Mouse (Mus musculus) bone marrow macrophage, adult 2 months (primary cell): Measurements from ENCODE around the gene Fbxo7. TPM values are rescaled to one million over a fixed set of nuclear protein-coding genes. Genes with fewer than 3 reads are reported as not detected.

ENCODE experiments used
- H3K27ac ChIP-seq: 2 replicates; pipeline ENCODE4 v1.5.1; 2012; ENCODE audit warnings: low read depth, low read length; ENCODE audit not compliant: insufficient read depth
- H3K4me1 ChIP-seq: 2 replicates; pipeline ENCODE4 v1.6.1; 2012; ENCODE audit warnings: low read length; ENCODE audit not compliant: control insufficient read depth, insufficient read depth
- H3K4me3 ChIP-seq: 2 replicates; pipeline ENCODE4 v1.5.1; 2012; ENCODE audit warnings: mild to moderate bottlenecking, low read length, moderate library complexity; ENCODE audit not compliant: insufficient read depth
- CTCF ChIP-seq: IDR thresholded peaks from 2 replicates; pipeline ENCODE4 v1.5.1; 2012; ENCODE audit warnings: low read depth, mild to moderate bottlenecking, low read length, moderate library complexity
- POLR2A ChIP-seq: IDR thresholded peaks from 2 replicates; pipeline ENCODE4 v1.6.1; 2012; ENCODE audit warnings: mild to moderate bottlenecking, low read depth, low read length, borderline replicate concordance
- polyA plus RNA-seq: library from polyadenylated mRNA; stranded (reverse); fragments of >200 nt; gene quantifications from 2 replicates; pipeline ENCODE4 v1.2.4, GENCODE M21; 2012; ENCODE audit not compliant: missing spikeins, insufficient read depth, insufficient read length

Gene Fbxo7
- polyA plus RNA-seq, 1 experiment, result 22.8 TPM

DNA sequence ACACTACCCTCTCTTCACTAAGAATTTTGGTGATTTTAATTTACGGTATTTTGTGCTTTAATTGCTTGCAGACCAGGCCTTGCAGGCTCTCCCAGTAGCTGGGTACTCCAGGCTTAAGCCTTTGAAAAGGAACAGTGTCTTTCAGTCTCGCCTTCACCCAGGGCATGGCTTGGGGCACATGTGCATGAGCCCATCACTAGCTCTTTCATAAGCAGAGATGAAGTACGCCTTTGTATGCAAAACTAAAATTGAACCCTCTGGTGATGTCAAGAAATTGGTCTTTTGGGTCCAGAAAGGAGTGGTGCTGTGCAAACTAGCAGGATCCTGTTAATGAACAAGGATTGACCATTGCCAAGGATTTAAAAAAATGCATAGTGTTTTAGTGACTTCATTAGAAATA, 10.7 kb downstream of the Fbxo7 start:
- Histone ChIP-seq H3K27ac (no peak overlapping the region), H3K4me3 (no peak overlapping the region), H3K4me1 (no peaks in the 10 kb centered on the region)
- no peak for TF ChIP-seq POLR2A
- no peak for TF ChIP-seq CTCF

GRCm38 (mm10) chr10:86034007-86034728, 12.4 kb downstream of the Fbxo7 start:
- Histone ChIP-seq H3K4me3 (no peak overlapping the region), H3K27ac (no peak overlapping the region), H3K4me1 (no peaks in the 10 kb centered on the region)
- TF ChIP-seq POLR2A (no peak), CTCF (no peak)

GRCm38 (mm10) chr10:86043651-86044050, 21.9 kb downstream of the Fbxo7 start:
- Histone ChIP-seq H3K4me3 (no peak overlapping the region), H3K27ac (no peak overlapping the region), H3K4me1 (no peaks in the 10 kb centered on the region)
- TF ChIP-seq POLR2A (no peak), CTCF (no peak)

- no peak for TF ChIP-seq CTCF
- TF ChIP-seq POLR2A, result no peak
Observed at GRCm38 (mm10) chr10:86044066-86044465, 22.3 kb downstream of the Fbxo7 start.

DNA sequence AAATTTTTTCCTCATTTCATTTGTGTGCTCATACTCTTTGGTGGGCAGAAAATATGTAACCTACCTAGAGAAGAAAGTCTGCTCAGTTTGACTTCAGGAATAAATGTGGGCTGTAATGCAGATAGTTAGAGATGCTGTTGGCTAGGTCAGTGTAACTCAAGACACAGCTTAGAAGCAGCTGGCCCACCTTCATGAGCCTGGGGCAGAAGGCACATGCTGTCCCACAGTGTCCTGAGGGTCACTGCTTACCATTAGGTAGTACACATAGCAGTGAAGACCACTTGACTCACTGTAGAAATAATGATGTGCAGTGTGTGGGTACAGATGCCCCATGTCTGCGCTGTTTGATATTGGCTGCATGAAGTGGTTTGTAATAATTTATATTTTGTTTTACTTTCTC, 24.6 kb downstream of the Fbxo7 start:
- TF ChIP-seq POLR2A (no peak), CTCF (no peak)
- Histone ChIP-seq H3K4me1 (no peaks in the 10 kb centered on the region), H3K27ac (no peak overlapping the region), H3K4me3 (no peak overlapping the region)

More at GRCm38 (mm10) chr10:86044066-86044465, 22.3 kb downstream of the Fbxo7 start:
- Histone ChIP-seq H3K4me3 (no peak overlapping the region), H3K4me1 (no peaks in the 10 kb centered on the region), H3K27ac (no peak overlapping the region)

GRCm38 (mm10) chr10:86047786-86048185, 26.0 kb downstream of the Fbxo7 start:
- TF ChIP-seq POLR2A (no peak), CTCF (no peak)
- Histone ChIP-seq H3K27ac (no peak overlapping the region), H3K4me1 (peaks cover 4% of the 10 kb centered on the region; the same call in 1 of the 2 replicates), H3K4me3 (no peak overlapping the region)

GRCm38 (mm10) chr10:86050522-86050921, 28.8 kb downstream of the Fbxo7 start:
- no peak for TF ChIP-seq POLR2A
- no peak for TF ChIP-seq CTCF
- H3K4me3 ChIP-seq, result no peak overlapping the region
- H3K27ac ChIP-seq, result no peak overlapping the region
- H3K4me1 ChIP-seq, result peaks cover 6% of the 10 kb centered on the region

- no peak overlapping the region for H3K4me3 ChIP-seq
- TF ChIP-seq POLR2A (no peak), CTCF (no peak)
- peaks cover 6% of the 10 kb centered on the region for H3K4me1 ChIP-seq
- no peak overlapping the region for H3K27ac ChIP-seq
Observed at GRCm38 (mm10) chr10:86052818-86053522, 31.2 kb downstream of the Fbxo7 start.

DNA sequence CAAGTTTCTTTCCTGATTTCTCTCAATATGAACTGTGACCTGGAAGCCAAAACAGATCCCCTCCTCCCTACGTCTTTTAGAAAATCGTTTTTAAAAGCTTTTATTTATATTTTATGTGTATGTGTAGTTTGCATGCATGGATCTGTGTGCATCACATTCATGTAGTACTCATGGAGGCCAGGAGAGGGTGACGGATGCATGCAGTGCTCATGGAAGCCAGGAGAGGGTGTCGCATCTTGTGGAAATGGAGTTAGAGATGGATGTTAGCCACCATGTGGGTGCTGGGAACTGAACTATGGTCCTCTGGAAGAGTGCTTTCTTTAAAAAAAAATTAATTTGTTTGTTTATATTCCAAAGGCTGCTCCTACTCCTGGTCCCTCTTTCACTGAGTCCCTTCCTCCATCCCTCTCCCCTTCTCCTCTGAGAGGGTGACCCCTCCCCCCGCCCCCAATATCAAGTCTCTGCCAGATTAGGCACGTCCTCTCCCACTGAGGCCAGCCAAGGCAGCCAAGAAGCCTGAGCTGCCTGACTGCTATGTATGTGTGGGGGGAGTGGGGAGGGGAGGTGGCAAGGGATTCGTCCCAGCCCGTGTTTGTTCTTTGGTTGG, 34.6 kb downstream of the Fbxo7 start:
- TF ChIP-seq POLR2A (no peak), CTCF (no peak)
- Histone ChIP-seq H3K27ac (no peak overlapping the region), H3K4me1 (peaks cover 10% of the 10 kb centered on the region), H3K4me3 (no peak overlapping the region)

DNA sequence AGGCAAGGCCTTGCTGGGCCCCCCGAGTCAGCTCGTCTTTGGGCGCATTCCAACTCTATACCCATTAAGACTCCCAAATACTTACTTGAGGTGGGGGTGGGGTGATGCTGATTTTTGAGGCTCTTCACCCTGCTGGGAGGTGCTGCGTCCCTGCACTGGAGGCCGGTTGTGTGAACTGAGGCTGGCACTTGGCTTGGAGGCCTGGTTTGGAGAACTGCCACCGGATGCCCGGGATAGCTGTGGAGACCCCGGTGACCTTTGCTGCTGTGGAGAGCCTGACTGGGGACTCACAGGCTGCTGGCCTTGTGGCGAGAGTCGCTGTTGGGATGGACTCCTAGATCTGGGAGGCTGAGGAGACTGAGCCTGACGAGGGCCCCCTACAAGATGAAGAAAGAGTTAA, 35.5 kb downstream of the Fbxo7 start:
- Histone ChIP-seq H3K4me1 (peaks cover 9% of the 10 kb centered on the region), H3K27ac (no peak overlapping the region), H3K4me3 (no peak overlapping the region)
- no peak for TF ChIP-seq POLR2A
- no peak for TF ChIP-seq CTCF
